Mouse (Mus musculus) 3T3-L1 (cell line): ENCODE results near the gene F8.
A peak's percentile ranks its signal among the peaks of the same experiment; 100 is the strongest.

ENCODE experiments used
- DNase-seq: peaks from one replicate; pipeline ENCODE4 v3.0.0-alpha.2; 2015; ENCODE audit warnings: low read depth, low spot score

The F8 gene

DNA sequence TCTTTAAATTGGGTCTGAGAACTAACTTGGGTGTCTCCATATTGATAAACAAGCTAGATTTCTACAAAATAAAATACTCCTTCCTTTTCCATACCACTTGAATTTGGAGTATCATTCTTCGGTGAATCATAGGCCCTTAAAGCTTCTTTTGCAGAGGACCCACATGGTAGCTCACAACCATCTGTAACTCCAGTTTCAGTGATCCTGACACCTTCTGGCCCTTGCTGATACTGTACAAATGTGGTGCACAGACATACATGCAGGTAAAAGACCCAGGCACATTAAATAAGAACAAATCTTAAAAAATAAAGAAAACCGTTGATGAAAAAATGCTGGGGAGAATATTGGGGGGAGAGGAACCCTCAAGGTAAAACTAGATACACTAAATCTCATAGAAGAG lies 244.2 kb downstream of the F8 start:
- peak; percentile 11 for DNase-seq

DNA sequence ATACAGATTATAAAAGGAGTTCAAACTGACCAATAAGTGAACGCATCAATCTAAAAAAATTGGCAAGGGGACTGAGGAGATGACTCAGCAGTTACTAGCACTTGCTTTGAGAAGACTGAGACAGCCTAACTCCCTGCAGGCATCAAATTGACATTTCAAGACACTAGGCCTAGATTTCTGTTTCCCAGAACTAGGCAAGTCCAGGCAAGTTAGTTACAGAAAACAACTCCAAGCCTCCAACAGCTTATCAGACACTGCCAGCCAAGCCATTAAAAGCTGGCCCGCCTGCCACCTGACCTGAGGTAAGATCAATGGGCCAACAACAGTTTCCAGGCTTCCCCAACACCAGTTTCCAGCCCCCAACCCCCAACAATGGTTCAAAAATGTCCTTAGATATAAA lies 244.7 kb downstream of the F8 start:
- DNase-seq: peak; percentile 81

DNA sequence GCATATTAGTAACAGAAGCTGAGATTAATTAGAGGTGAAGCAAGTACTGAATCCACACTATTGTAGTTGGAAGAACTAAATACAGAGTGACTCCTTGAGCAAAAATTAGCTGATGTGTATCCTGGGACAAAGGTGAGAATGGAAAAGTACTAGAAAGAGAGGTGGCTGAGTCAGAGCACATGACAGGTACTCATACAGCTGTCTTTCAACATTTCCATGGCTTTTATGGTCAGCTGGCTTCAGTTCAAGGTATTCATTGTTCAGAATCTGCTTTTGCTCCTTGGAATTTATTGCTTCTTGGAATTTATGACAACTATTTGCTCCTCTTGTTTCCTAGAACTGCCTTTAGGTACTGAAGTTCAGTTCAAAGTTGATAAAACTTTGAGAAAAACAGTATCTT lies 245.5 kb downstream of the F8 start:
- peak; percentile 66 for DNase-seq

DNA sequence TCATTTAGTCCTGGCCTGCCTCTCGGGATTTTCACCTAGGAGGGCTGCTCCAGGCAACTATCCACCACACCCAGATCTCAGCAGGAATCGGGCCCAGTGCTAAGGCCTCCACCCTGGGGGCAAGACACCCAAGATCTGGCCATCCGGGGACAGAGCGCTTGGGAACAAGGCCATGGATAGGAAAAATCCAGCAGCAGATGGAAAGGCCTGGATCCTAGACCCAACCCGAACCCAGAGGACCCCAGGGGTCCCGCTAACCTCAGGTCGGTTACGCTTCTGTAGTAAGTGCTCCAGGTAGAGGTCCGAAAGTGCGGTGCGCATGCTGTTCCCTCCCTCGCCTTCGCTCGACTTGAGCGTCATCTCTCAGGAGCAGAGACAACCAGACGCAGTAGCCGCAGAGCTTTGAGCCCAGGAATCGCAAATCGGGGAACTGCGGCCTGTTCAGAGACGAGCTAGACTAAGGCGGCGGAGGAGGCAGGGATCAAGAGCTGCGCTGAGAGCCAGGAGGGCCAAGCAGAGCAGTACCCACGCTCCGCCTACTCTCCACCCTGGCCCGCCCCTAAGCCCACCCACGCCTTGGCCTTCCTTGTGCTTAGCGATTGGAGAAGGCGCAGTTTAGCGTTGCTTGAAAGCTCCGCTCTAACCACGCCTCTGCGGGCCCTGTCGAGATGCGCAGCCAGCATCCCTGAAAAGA lies 251.8 kb downstream of the F8 start, which contains the start of gene Mpp1:
Mpp1 (minus strand) TSS at position 550 of the 694 bp plus-strand sequence.
- DNase-seq: peak; percentile 93

DNA sequence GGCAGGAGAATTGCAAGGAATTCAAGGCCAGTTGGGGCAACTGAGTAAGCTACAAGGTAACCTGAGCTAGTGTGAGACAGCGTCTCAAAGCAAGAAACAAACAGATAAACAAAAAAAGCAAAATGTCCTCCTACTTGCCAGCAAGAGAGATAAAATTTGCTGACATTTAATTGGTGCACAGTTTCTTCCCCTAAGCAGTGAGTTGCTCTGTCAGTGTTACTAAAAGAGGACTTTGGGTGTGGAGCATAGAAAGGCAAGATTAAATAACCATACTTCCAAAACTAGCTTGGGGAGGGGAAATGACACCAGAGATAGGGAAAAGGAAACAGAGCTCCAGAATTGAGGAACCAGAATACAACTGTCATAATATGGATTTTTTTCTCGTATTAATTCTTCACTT lies 252.9 kb downstream of the F8 start:
- no peak for DNase-seq

DNA sequence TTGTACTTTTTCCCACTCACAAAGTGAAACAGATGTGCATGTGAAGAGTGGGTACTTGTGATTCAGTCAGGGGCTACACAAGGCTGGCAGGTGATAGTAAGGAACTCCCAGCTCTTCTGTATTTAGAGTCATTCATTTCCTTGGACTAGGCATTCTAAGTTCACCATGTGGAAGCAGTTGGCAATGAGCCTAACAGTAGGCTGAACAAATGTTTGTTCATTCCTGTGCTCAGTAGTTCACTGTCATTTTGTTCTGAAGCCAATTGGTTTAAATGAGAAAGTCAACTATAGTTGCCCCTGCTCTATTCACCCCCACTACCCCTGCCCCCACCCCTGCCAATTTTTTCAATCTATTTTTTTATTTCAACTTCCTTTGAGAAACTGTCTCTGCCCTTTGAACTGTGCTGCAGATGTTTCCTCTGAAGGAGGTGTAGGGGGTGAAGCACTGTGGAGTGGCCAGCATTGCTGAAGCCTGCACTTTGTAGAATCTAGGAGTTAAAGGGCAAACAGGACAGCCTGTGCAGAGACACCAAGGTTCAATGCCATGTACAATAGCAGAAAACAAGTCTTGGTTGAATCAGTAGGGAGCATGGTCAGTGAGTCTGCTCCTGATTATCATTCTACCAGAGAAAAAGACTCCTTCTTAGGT lies 254.0 kb downstream of the F8 start:
- peak; percentile 34 for DNase-seq

DNA sequence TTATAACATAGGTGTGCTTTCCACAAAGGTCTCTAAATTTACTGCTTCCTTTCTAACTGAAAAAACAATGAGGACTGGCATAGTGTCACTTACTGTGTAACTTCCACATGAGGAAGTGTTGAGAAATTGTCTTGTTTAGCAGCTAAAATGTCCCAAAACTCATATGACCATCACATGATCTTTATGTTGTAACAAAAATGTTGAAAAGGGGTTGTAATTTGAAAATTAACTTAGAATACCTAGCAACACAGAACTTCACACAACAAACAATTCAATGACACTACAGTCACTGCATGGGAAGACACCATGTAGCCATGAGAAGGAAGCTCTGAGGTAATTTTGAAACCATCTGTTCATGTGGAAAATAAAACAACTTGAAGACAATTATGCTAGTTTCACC lies 255.5 kb downstream of the F8 start:
- DNase-seq: no peak

DNA sequence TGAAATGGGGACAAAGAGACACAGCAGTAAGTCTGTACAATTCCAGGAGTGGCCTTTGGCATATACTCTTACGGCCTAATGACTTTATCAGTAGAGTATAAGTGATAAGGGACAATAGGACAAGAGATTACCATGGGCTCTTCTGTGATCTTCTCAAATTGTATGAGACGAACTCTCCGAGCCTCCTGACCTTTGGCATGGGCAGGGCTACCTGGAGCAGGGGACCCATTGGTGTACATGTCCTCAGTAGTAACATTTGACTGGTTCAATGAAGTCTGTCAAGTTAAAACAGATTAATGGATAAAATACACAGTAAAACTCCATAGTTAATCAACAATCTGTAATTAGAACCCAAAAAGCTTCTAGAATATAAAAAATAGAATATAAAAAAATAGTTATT lies 256.8 kb downstream of the F8 start:
- no peak for DNase-seq
